13 mouse cellular contexts compared by ENCODE assay signal in genomic region chr8:124476701-124477100, GRCm38 (mm10). TPM values are rescaled to one million over a fixed set of nuclear protein-coding genes. Genes with fewer than 3 reads are reported as not detected.
A peak's percentile ranks its signal among the peaks of the same experiment; 100 is the strongest.
DNase-seq lines count a peak whose midpoint lies in the region; ATAC-seq and TF ChIP-seq lines count a peak whose summit lies in the region.
"Had no signal": no experiment of that assay in that cellular context is flagged by ENCODE, and none has a peak within 500 bp of the region (broad histone marks: within the 10 kb centered on the region; RNA-seq: fewer than 3 reads in every experiment).

No protein-coding gene starts in this region.

- H3K9ac ChIP-seq in midbrain, postnatal 0 days (replicated peaks; ENCODE audit: low read length, poor library complexity, severe bottlenecking): no peak overlapping the region
- H3K9ac ChIP-seq: lung, embryonic 14.5 days had no signal

- no peaks in the 10 kb centered on the region for H3K9me3 ChIP-seq in midbrain, postnatal 0 days (ENCODE audit: low read length)

- H3K4me1 ChIP-seq in midbrain, postnatal 0 days (ENCODE audit: insufficient read depth, low read length): no peaks in the 10 kb centered on the region

- TF ChIP-seq CTCF in midbrain, postnatal 0 days (IDR thresholded peaks at IDR 0.05): no peak

- H3K4me2 ChIP-seq in midbrain, postnatal 0 days (ENCODE audit: low read depth, low read length, poor library complexity, severe bottlenecking): no peak overlapping the region
- H3K4me2 ChIP-seq: lung, embryonic 14.5 days had no signal

- H3K27me3 ChIP-seq in midbrain, postnatal 0 days (ENCODE audit: insufficient read depth, low read length): no peaks in the 10 kb centered on the region

- DNase-seq in cerebellum, postnatal 4 days (ENCODE audit: low spot score in 2 of 2): no peak
- DNase-seq in embryo, embryonic 11 days: peak; percentile 23
- DNase-seq in layer of hippocampus, adult 9-10 months (ENCODE audit: low spot score): peak; percentile 80
- peak; percentile 39 for DNase-seq in midbrain, postnatal 0 days (ENCODE audit: low spot score)
- no peak for DNase-seq in gastrocnemius, postnatal 4 days (ENCODE audit: low spot score in 2 of 2)
- DNase-seq in urinary bladder, postnatal 4 days (ENCODE audit: low spot score in 2 of 2): no peak
- DNase-seq in kidney, postnatal 36 days: no peak
- DNase-seq: heart, adult 18-20 months; kidney, postnatal 14 days; lung, embryonic 14.5 days had no signal

- ATAC-seq in cerebellum, adult (ENCODE audit: insufficient number of reproducible peaks, low FRiP score, low TSS enrichment): peak; percentile 81; the same call in 1 of the 2 replicates
- no peak for ATAC-seq in midbrain, postnatal 0 days (ENCODE audit: low FRiP score)
- ATAC-seq: Patski had no signal

- H3K27ac ChIP-seq in midbrain, postnatal 0 days (ENCODE audit: low read depth, low read length): no peak overlapping the region

- 45% methylated on average over 9 of the region's 9 CpGs for WGBS in midbrain, postnatal 0 days

- H3K4me3 ChIP-seq in midbrain, postnatal 0 days (ENCODE audit: low read depth, low read length): no peak overlapping the region

- no peaks in the 10 kb centered on the region for H3K36me3 ChIP-seq in midbrain, postnatal 0 days (ENCODE audit: insufficient read depth, low read length)

RNA-seq across cellular contexts. Expression of gene Pgbd5, which starts 37.2 kb away (rescaled TPM):
- total RNA-seq in midbrain, postnatal 0 days (2014; rRNA removed): 61.1 and 77.0 TPM in 2 replicates
- polyA plus RNA-seq in midbrain, postnatal 0 days (2015; fragmentation: Nextera tagmentation; extraction: Ambion mirVana): 12.2 and 13.5 TPM in 2 replicates
- total RNA-seq in gastrocnemius, postnatal 4 days (2021): 1 to 10 TPM; 2.0 to 2.5 TPM
- total RNA-seq: common myeloid progenitor, adult 5-6 weeks had no signal

RNA-seq across cellular contexts. Expression of gene Cog2, which starts 43.9 kb away (rescaled TPM):
- 26.2 and 26.7 TPM in 2 replicates for total RNA-seq in midbrain, postnatal 0 days (2014; rRNA removed)
- 15.8 and 18.8 TPM in 2 replicates for polyA plus RNA-seq in midbrain, postnatal 0 days (2015; fragmentation: Nextera tagmentation; extraction: Ambion mirVana)
- total RNA-seq in gastrocnemius, postnatal 4 days (2021): 10 to 100 TPM; 29.3 to 33.9 TPM

Comparison
In these comparisons a context has a peak if more than half of its experiments do, and no peak if none do; other contexts are left out.
1. DNase-seq: peak in embryo, embryonic 11 days (single experiment), layer of hippocampus, adult 9-10 months (single experiment) and midbrain, postnatal 0 days (single experiment); none in cerebellum, postnatal 4 days (0 of 2), gastrocnemius, postnatal 4 days (0 of 2), urinary bladder, postnatal 4 days (0 of 2) and kidney, postnatal 36 days (0 of 2).
2. RNA of gene Pgbd5, which starts 37.2 kb away (total RNA-seq): 61.1 to 77.0 TPM in midbrain, postnatal 0 days; 2.0 to 2.5 TPM in gastrocnemius, postnatal 4 days; every median in the first group is over 10 times any median in the second.